Mouse (Mus musculus) stomach, postnatal 0 days (tissue): Measurements from ENCODE around the gene Gm14139. TPM values are rescaled to one million over a fixed set of nuclear protein-coding genes. Genes with fewer than 3 reads are reported as not detected.
A peak's percentile ranks its signal among the peaks of the same experiment; 100 is the strongest.
"Not testable (repeated sequence)": the region's sequence is repeated elsewhere in the genome, so short reads cannot be mapped to it uniquely, and the experiment has no call there.

ENCODE experiments used
- ATAC-seq: fragments of 200-750 bp; cut with Nextera tagmentation; 2 replicates; pipeline ENCODE4 v1.8.0; 2017; ENCODE audit not compliant: low FRiP score, low TSS enrichment
- DNase-seq: peaks from one replicate; pipeline ENCODE4 v3.0.0-alpha.2; 2016; ENCODE audit warnings: low spot score
- H3K27ac ChIP-seq: fragments of 300-500 bp; sonication (generic); replicated peaks from 2 replicates; pipeline ENCODE4 v1.5.1; 2014; ENCODE audit warnings: mild to moderate bottlenecking, control low read depth
- H3K27me3 ChIP-seq: fragments of 300-500 bp; sonication (generic); 2 replicates; pipeline ENCODE4 v1.6.1; 2014; ENCODE audit warnings: low read length; ENCODE audit not compliant: control insufficient read depth, insufficient read depth
- H3K36me3 ChIP-seq: fragments of 300-500 bp; sonication (generic); 2 replicates; pipeline ENCODE4 v1.6.1; 2014; ENCODE audit warnings: low read length, mixed read lengths; ENCODE audit not compliant: control insufficient read depth, insufficient read depth
- H3K4me1 ChIP-seq: fragments of 300-500 bp; sonication (generic); replicated peaks from 2 replicates; pipeline ENCODE4 v1.6.1; 2014; ENCODE audit warnings: antibody characterized with exemption; ENCODE audit not compliant: control insufficient read depth, insufficient read depth
- H3K4me2 ChIP-seq: fragments of 300-500 bp; sonication (generic); replicated peaks from 2 replicates; pipeline ENCODE4 v1.6.1; 2014; ENCODE audit warnings: low read depth, mild to moderate bottlenecking, control low read depth, moderate library complexity
- H3K4me3 ChIP-seq: fragments of 300-500 bp; sonication (generic); 2 replicates; pipeline ENCODE4 v1.5.1; 2014; ENCODE audit warnings: low read depth, low read length, control low read depth
- H3K9ac ChIP-seq: fragments of 300-500 bp; sonication (generic); 2 replicates; pipeline ENCODE4 v1.6.1; 2014; ENCODE audit warnings: mild to moderate bottlenecking, low read length, control low read depth, mixed read lengths
- H3K9me3 ChIP-seq: fragments of 300-500 bp; sonication (generic); 2 replicates; pipeline ENCODE4 v1.6.1; 2016; ENCODE audit warnings: low read length; ENCODE audit not compliant: control insufficient read depth
- WGBS: fragments of 180-500 bp; shearing (Covaris S2); extraction: QIAGEN DNeasy Blood & Tissue Kit; methylation state at CpG from one replicate; pipeline ENCODE4 v1.1.7; 2014; 5-methylcytosine and 5-hydroxymethylcytosine counted together
- polyA plus RNA-seq: library from polyadenylated mRNA; unstranded; fragments of >200 nt; fragmentation: Nextera tagmentation; extraction: Ambion mirVana; gene quantifications from 2 replicates; pipeline ENCODE4 v1.2.1, GENCODE M21; 2015

Gm14139 gene
- polyA plus RNA-seq, 1 experiment from 2014 or later: 0.05 TPM

DNA sequence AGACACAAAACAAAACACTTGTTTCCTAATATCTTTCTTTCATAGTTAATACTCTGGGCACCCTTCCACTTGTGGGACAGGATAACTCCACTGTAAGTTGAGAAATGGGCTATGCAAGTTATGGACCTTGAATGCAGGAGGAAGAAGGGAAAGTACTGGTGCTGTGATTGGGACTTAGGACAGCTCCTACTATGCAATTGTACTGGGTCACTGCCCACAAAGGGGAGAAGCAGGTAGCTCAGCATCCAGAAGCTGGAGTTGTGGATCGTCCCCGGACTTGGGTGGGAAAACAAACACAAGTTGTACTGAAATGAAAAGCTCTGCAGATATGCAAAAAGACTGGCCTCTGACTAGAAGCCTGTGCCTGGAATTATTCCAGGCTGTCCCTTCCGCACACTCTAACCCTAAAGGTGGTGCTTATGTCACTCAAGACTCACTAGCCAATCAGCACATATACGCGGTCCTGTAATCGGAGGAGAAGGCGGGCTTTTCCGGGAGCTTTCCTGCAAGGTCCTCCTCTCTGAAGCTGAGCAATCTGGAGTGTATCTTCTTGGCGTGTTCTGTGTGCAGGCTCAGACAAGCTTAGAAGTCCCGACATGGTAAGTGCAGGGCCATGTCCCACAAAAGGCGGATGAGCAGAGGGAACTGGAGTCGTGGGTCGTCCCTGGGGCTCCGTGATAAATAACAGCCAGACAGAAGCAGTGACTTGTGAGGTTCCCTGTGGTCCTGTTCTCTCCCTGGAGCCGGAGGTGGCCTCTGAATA, 36.2 kb downstream of the Gm14139 start, which contains the start of gene Zfp937:
Zfp937 (plus strand) TSS at position 474 of the 763 bp plus-strand sequence.
- H3K4me3 ChIP-seq: peak within 1 kb of the TSS; percentile 33
- ATAC-seq (peak; percentile 100), DNase-seq (peak; percentile 56)
- H3K4me1 ChIP-seq, H3K9ac ChIP-seq, H3K36me3 ChIP-seq, H3K9me3 ChIP-seq, H3K27me3 ChIP-seq: not testable (repeated sequence)
- peak within 1 kb of the TSS; percentile 45 for H3K4me2 ChIP-seq
- WGBS: 0% methylated on average over 15 of the region's 15 CpGs
- H3K27ac ChIP-seq: 0 out of 2 replicates have a peak within 1 kb of the TSS, but pooled peaks have one; percentile 18

DNA sequence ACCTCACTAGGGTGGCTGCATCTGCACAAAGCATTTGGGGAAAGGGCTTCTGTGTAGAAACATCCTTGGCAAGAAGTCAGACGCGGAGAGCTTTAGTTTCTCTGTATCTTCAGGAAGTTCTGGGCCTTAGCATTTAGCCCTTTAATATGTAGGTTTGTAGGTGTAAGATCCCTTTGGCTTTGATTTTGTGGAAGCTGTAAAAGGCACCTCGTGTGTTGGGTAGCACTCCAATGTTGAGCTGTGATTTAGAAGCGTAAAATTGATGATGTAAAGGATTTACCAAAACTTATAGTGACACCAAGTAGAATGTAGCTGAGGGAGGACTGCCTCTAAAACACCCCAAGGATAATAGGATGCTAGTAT, 36.8 kb downstream of the Gm14139 start:
- H3K27me3 ChIP-seq, H3K4me1 ChIP-seq, H3K9me3 ChIP-seq, H3K36me3 ChIP-seq, H3K9ac ChIP-seq, DNase-seq, ATAC-seq: not testable (repeated sequence)
- H3K4me2 ChIP-seq: peak overlapping the region; percentile 45
- WGBS: 4% methylated on average over 2 of the region's 4 CpGs
- 0 out of 2 replicates have a peak overlapping the region, but pooled peaks have one; percentile 18 for H3K27ac ChIP-seq
- H3K4me3 ChIP-seq: peak overlapping the region; percentile 33

DNA sequence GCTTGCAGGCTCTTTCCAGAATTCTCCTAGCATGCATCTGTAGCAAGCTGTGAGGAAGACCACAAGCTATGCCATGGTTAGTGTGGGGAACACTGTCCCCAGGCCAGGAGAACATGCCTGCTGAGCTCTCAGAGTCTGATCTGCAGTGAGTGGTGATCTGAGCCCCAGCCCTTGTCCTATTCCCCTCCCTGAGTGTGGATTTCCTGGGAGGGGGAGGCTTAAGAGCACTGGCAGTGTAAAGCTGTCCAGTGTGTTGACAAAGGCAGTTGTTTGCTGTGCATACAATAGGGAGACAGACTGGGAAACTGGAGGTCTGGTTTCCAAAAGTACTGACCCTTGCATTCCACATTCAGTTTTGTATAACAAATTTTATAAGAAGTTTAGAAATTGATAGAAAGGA, 41.7 kb downstream of the Gm14139 start:
- not testable (repeated sequence) for H3K9ac ChIP-seq, H3K36me3 ChIP-seq, H3K4me3 ChIP-seq, H3K27ac ChIP-seq, H3K4me2 ChIP-seq, ATAC-seq, DNase-seq, H3K9me3 ChIP-seq, H3K27me3 ChIP-seq, H3K4me1 ChIP-seq

Other genes with a start within 250 kb of the Gm14139 start
- 5.9 and 6.4 TPM in 2 replicates for gene Zfp120, start 45.0 kb upstream of the Gm14139 start, polyA plus RNA-seq
- gene Gm10770, start 2.1 kb upstream of the Gm14139 start, polyA plus RNA-seq: not detected in 2 replicates
- gene Zfp937, start 36.3 kb downstream of the Gm14139 start, polyA plus RNA-seq: 2.4 and 2.7 TPM in 2 replicates
- 2.1 and 2.2 TPM in 2 replicates for gene Gm21994, start 73.8 kb downstream of the Gm14139 start, polyA plus RNA-seq
- 0.02 TPM in 1 of 2 replicates, not detected in the other for gene Gm14124, start 75.8 kb downstream of the Gm14139 start, polyA plus RNA-seq
- 1.6 and 2.5 TPM in 2 replicates for gene Gm10130, start 141.9 kb downstream of the Gm14139 start, polyA plus RNA-seq
- gene 3300002I08Rik, start 181.0 kb downstream of the Gm14139 start, polyA plus RNA-seq: 2.4 and 2.5 TPM in 2 replicates